Mouse (Mus musculus): ENCODE measurements at regions not wholly inside any gene's neighbourhood (a gene's known extent, or its start where the extent isn't known, plus 50 kb on each side); places are given as distances from the start of the nearest gene placed in this dataset.

GRCm38 (mm10) chr13:42536501-42537210 is 143.8 kb upstream of the Phactr1 start:
- no peaks in the 10 kb centered on the region for H3K27me3 ChIP-seq (ENCODE audit: control insufficient read depth, insufficient read depth, low read length)
- DNase-seq (ENCODE audit: low read depth in 1 of 2, low spot score in 2 of 2), result no peak
- no peaks in the 10 kb centered on the region for H3K36me3 ChIP-seq (ENCODE audit: control insufficient read depth, insufficient read depth, low read length)
- 45% methylated on average over 7 of the region's 7 CpGs for WGBS
- H3K4me1 ChIP-seq (ENCODE audit: control insufficient read depth, insufficient read depth, insufficient read length), result no peaks in the 10 kb centered on the region
- H3K4me3 ChIP-seq (ENCODE audit: extremely low read depth, insufficient read depth, insufficient read length), result no peak overlapping the region
- TF ChIP-seq POLR2A (IDR thresholded peaks at IDR 0.05; ENCODE audit: low read depth, low read length) (no peak), CTCF (IDR thresholded peaks at IDR 0.05; ENCODE audit: extremely low read depth, insufficient read depth, insufficient read length, insufficient replicate concordance) (no peak)
- H3K27ac ChIP-seq (ENCODE audit: insufficient read depth, low read length), result no peak overlapping the region

GRCm38 (mm10) chr13:42538046-42538445 is 142.4 kb upstream of the Phactr1 start:
- Histone ChIP-seq H3K4me3 (ENCODE audit: extremely low read depth, insufficient read depth, insufficient read length) (no peak overlapping the region), H3K4me1 (ENCODE audit: control insufficient read depth, insufficient read depth, insufficient read length) (no peaks in the 10 kb centered on the region), H3K36me3 (ENCODE audit: control insufficient read depth, insufficient read depth, low read length) (no peaks in the 10 kb centered on the region), H3K27ac (ENCODE audit: insufficient read depth, low read length) (no peak overlapping the region), H3K27me3 (ENCODE audit: control insufficient read depth, insufficient read depth, low read length) (no peaks in the 10 kb centered on the region)
- no peak for TF ChIP-seq CTCF (IDR thresholded peaks at IDR 0.05; ENCODE audit: extremely low read depth, insufficient read depth, insufficient read length, insufficient replicate concordance)
- no peak for TF ChIP-seq POLR2A (IDR thresholded peaks at IDR 0.05; ENCODE audit: low read depth, low read length)
- 86% methylated on average over 2 of the region's 2 CpGs for WGBS
- no peak for DNase-seq (ENCODE audit: low read depth in 1 of 2, low spot score in 2 of 2)

DNA sequence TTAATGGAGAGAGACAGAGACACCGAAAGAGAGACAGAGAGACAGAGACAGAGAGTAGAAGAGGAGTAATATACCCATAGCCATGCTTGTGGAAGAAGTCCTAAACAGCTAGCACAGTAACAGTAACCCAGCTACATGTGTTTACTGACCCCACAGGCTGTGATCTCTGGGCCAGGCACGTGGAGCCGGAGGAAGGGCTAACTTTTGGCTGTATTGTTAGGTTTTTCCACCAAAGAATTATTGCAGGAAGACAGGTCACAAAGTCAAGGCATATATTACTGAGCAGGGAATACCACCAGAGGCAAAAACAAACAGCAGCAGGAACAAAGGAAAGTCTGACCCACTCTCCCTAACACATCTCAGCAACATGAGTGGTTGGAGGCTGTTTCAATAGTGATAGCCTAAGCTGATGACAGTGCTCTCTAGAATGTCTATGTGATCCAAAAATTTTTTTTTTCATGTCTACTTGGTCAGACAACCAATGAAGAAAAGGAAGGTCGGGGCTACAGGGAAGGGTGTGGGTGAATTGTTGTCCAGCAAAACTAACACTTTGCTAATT is 135.8 kb upstream of the Phactr1 start:
- 72% methylated on average over 4 of the region's 4 CpGs for WGBS
- H3K4me1 ChIP-seq (ENCODE audit: control insufficient read depth, insufficient read depth, insufficient read length), result no peaks in the 10 kb centered on the region
- no peak for TF ChIP-seq CTCF (IDR thresholded peaks at IDR 0.05; ENCODE audit: extremely low read depth, insufficient read depth, insufficient read length, insufficient replicate concordance)
- TF ChIP-seq POLR2A (IDR thresholded peaks at IDR 0.05; ENCODE audit: low read depth, low read length), result no peak

DNA sequence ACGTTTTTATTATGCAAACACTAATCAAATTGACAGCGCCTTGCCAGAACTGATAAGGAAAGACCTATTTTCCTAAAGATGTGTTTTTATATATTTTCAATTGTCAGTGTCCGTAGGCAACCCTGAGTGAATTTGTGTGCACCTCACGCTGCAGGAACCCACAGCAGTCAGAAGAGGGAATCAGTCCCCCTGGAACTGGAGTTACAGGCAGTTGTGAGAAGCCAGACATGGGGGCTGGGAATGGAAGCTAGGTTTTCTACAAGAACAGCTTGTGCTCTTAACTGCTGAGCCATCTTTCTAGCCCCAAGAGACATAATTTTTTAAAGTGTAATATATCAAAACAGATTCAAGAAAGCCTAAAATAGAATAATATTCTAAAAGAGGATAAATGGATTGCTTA is 134.0 kb upstream of the Phactr1 start:
- no peak for TF ChIP-seq CTCF (IDR thresholded peaks at IDR 0.05; ENCODE audit: extremely low read depth, insufficient read depth, insufficient read length, insufficient replicate concordance)
- TF ChIP-seq POLR2A (IDR thresholded peaks at IDR 0.05; ENCODE audit: low read depth, low read length), result no peak
- WGBS, result 63% methylated on average over 4 of the region's 4 CpGs
- Histone ChIP-seq H3K4me3 (ENCODE audit: extremely low read depth, insufficient read depth, insufficient read length) (no peak overlapping the region), H3K27ac (ENCODE audit: insufficient read depth, low read length) (no peak overlapping the region), H3K4me1 (ENCODE audit: control insufficient read depth, insufficient read depth, insufficient read length) (no peaks in the 10 kb centered on the region), H3K27me3 (ENCODE audit: control insufficient read depth, insufficient read depth, low read length) (no peaks in the 10 kb centered on the region), H3K36me3 (ENCODE audit: control insufficient read depth, insufficient read depth, low read length) (no peaks in the 10 kb centered on the region)
- no peak for DNase-seq (ENCODE audit: low read depth in 1 of 2, low spot score in 2 of 2)

More for the DNA sequence above, 135.8 kb upstream of the Phactr1 start:
- Histone ChIP-seq H3K27me3 (ENCODE audit: control insufficient read depth, insufficient read depth, low read length) (no peaks in the 10 kb centered on the region), H3K36me3 (ENCODE audit: control insufficient read depth, insufficient read depth, low read length) (no peaks in the 10 kb centered on the region), H3K27ac (ENCODE audit: insufficient read depth, low read length) (no peak overlapping the region), H3K4me3 (ENCODE audit: extremely low read depth, insufficient read depth, insufficient read length) (no peak overlapping the region)
- no peak for DNase-seq (ENCODE audit: low read depth in 1 of 2, low spot score in 2 of 2)

GRCm38 (mm10) chr13:42546851-42547250 is 133.6 kb upstream of the Phactr1 start:
- Histone ChIP-seq H3K4me3 (ENCODE audit: extremely low read depth, insufficient read depth, insufficient read length) (no peak overlapping the region), H3K27me3 (ENCODE audit: control insufficient read depth, insufficient read depth, low read length) (no peaks in the 10 kb centered on the region), H3K27ac (ENCODE audit: insufficient read depth, low read length) (no peak overlapping the region), H3K4me1 (ENCODE audit: control insufficient read depth, insufficient read depth, insufficient read length) (no peaks in the 10 kb centered on the region), H3K36me3 (ENCODE audit: control insufficient read depth, insufficient read depth, low read length) (no peaks in the 10 kb centered on the region)
- no peak for TF ChIP-seq CTCF (IDR thresholded peaks at IDR 0.05; ENCODE audit: extremely low read depth, insufficient read depth, insufficient read length, insufficient replicate concordance)
- no peak for TF ChIP-seq POLR2A (IDR thresholded peaks at IDR 0.05; ENCODE audit: low read depth, low read length)
- no peak for DNase-seq (ENCODE audit: low read depth in 1 of 2, low spot score in 2 of 2)
- WGBS, result 89% methylated on average over 10 of the region's 10 CpGs

GRCm38 (mm10) chr13:42549021-42549559 is 131.3 kb upstream of the Phactr1 start:
- DNase-seq (ENCODE audit: low read depth in 1 of 2, low spot score in 2 of 2), result no peak
- TF ChIP-seq POLR2A (IDR thresholded peaks at IDR 0.05; ENCODE audit: low read depth, low read length) (no peak), CTCF (IDR thresholded peaks at IDR 0.05; ENCODE audit: extremely low read depth, insufficient read depth, insufficient read length, insufficient replicate concordance) (no peak)
- H3K4me1 ChIP-seq (ENCODE audit: control insufficient read depth, insufficient read depth, insufficient read length), result no peaks in the 10 kb centered on the region
- H3K4me3 ChIP-seq (ENCODE audit: extremely low read depth, insufficient read depth, insufficient read length), result no peak overlapping the region
- no peaks in the 10 kb centered on the region for H3K27me3 ChIP-seq (ENCODE audit: control insufficient read depth, insufficient read depth, low read length)
- 75% methylated on average over 5 of the region's 5 CpGs for WGBS
- no peak overlapping the region for H3K27ac ChIP-seq (ENCODE audit: insufficient read depth, low read length)
- no peaks in the 10 kb centered on the region for H3K36me3 ChIP-seq (ENCODE audit: control insufficient read depth, insufficient read depth, low read length)

- 93% methylated on average over 4 of the region's 4 CpGs for WGBS
- no peak for TF ChIP-seq CTCF (IDR thresholded peaks at IDR 0.05; ENCODE audit: extremely low read depth, insufficient read depth, insufficient read length, insufficient replicate concordance)
- no peak for TF ChIP-seq POLR2A (IDR thresholded peaks at IDR 0.05; ENCODE audit: low read depth, low read length)
- Histone ChIP-seq H3K27me3 (ENCODE audit: control insufficient read depth, insufficient read depth, low read length) (no peaks in the 10 kb centered on the region), H3K4me1 (ENCODE audit: control insufficient read depth, insufficient read depth, insufficient read length) (no peaks in the 10 kb centered on the region), H3K4me3 (ENCODE audit: extremely low read depth, insufficient read depth, insufficient read length) (no peak overlapping the region), H3K27ac (ENCODE audit: insufficient read depth, low read length) (no peak overlapping the region), H3K36me3 (ENCODE audit: control insufficient read depth, insufficient read depth, low read length) (no peaks in the 10 kb centered on the region)
- no peak for DNase-seq (ENCODE audit: low read depth in 1 of 2, low spot score in 2 of 2)
These were observed 125.5 kb upstream of the Phactr1 start for GRCm38 (mm10) chr13:42554961-42555360.

Data from spleen, adult 2 months (tissue).